Mouse (Mus musculus): Measurements from ENCODE around the gene Gli3.

- no peak for TF ChIP-seq POLR2A (IDR thresholded peaks at IDR 0.05; ENCODE audit: insufficient read depth, low read length)
- no peak for TF ChIP-seq CTCF (IDR thresholded peaks at IDR 0.05; ENCODE audit: low read depth, low read length)
Observed at GRCm38 (mm10) chr13:15641548-15641947, 178.5 kb downstream of the Gli3 start.
